ENCODE assay signal across 8 mouse cellular contexts in genomic region chr6:101482635-101483465, GRCm38 (mm10).
A peak's percentile ranks its signal among the peaks of the same experiment; 100 is the strongest.
DNase-seq lines count a peak whose midpoint lies in the region; ATAC-seq lines count a peak whose summit lies in the region.

No protein-coding gene starts in this region.

- H3K9me3 ChIP-seq in hindbrain, embryonic 11.5 days (ENCODE audit: control insufficient read depth, low read length), result no peaks in the 10 kb centered on the region

- peak overlapping the region; percentile 10; the same call in 1 of the 2 replicates for H3K27ac ChIP-seq in hindbrain, embryonic 11.5 days (ENCODE audit: low read depth, low read length)

- no peak overlapping the region for H3K4me2 ChIP-seq in hindbrain, embryonic 11.5 days (replicated peaks; ENCODE audit: low read depth, low read length)

- H3K4me1 ChIP-seq in hindbrain, embryonic 11.5 days (replicated peaks; ENCODE audit: control insufficient read depth, insufficient read depth, low read length), result no peaks in the 10 kb centered on the region

- ATAC-seq in hindbrain, embryonic 11.5 days (ENCODE audit: low FRiP score), result no peak
- ATAC-seq in activated CD4-positive, CD25-positive, alpha-beta regulatory T cell, adult 4 months, result no peak

- H3K9ac ChIP-seq in hindbrain, embryonic 11.5 days (ENCODE audit: low read depth, low read length), result no peak overlapping the region

- H3K27me3 ChIP-seq in hindbrain, embryonic 11.5 days (ENCODE audit: control insufficient read depth, insufficient read depth, low read length), result no peaks in the 10 kb centered on the region

- no peaks in the 10 kb centered on the region for H3K36me3 ChIP-seq in hindbrain, embryonic 11.5 days (ENCODE audit: control insufficient read depth, insufficient read depth, low read length)

- DNase-seq in kidney, postnatal 10 days, result peak; percentile 34
- DNase-seq in kidney, postnatal 25 days, result no peak
- DNase-seq in adrenal gland, postnatal 36 days, result peak; percentile 43 to 57
- DNase-seq in forelimb bud, embryonic 11.5 days (ENCODE audit: low read depth, low spot score), result peak; percentile 40
- no peak for DNase-seq in hindbrain, embryonic 11.5 days (ENCODE audit: low spot score)
- DNase-seq in lung, postnatal 14 days, result peak; percentile 5
- no peak for DNase-seq in thymus, postnatal 25 days

- 64% methylated on average over 9 of the region's 9 CpGs for WGBS in hindbrain, embryonic 11.5 days

- no peak overlapping the region for H3K4me3 ChIP-seq in hindbrain, embryonic 11.5 days (ENCODE audit: low read depth, low read length)

Comparison
In these comparisons a context has a peak if more than half of its experiments do, and no peak if none do; other contexts are left out.
1. DNase-seq: peak in kidney, postnatal 10 days (single experiment), adrenal gland, postnatal 36 days (2 of 2), forelimb bud, embryonic 11.5 days (single experiment) and lung, postnatal 14 days (single experiment); none in kidney, postnatal 25 days (0 of 2), hindbrain, embryonic 11.5 days (single experiment) and thymus, postnatal 25 days (single experiment).